Mouse (Mus musculus) brain, adult 10 weeks (tissue): Measurements from ENCODE around the gene Pelo. TPM values are rescaled to one million over a fixed set of nuclear protein-coding genes. Genes with fewer than 3 reads are reported as not detected.

ENCODE experiments used
- polyA plus RNA-seq: library from polyadenylated mRNA; stranded (reverse); fragments of 350-450 nt; fragmentation: Illumina TruSeq; extraction: RNeasy Lipid Tissue Mini Kit (QIAGEN cat#74804); gene quantifications from one replicate; pipeline ENCODE4 v1.2.3, GENCODE M21; 2015; ENCODE audit warnings: low read depth, low replicate concordance

The Pelo gene
- polyA plus RNA-seq, result 15.9 TPM

GRCm38 (mm10) chr13:115090069-115090976 is at the start of gene Pelo:
Pelo (minus strand) TSS chr13:115090186.

GRCm38 (mm10) chr13:115101355-115102191 is 11.6 kb upstream of the Pelo start, which contains the start of the genes Gm49395 and Itga1:
Gm49395 (minus strand) TSS chr13:115101921.
Itga1 (minus strand) TSS chr13:115101964.

Other genes starting within 250 kb of the Pelo start
- gene Itga2, start 158.1 kb downstream of the Pelo start, polyA plus RNA-seq, result 0.06 TPM
- gene Gm49395, start 11.7 kb upstream of the Pelo start, polyA plus RNA-seq, result not detected
- gene Itga1, start 11.8 kb upstream of the Pelo start, polyA plus RNA-seq, result 3.7 TPM